Mouse (Mus musculus) thymus, adult 2 months (tissue): Measurements from ENCODE around the gene Spred3.
"Not testable (repeated sequence)": the region's sequence is repeated elsewhere in the genome, so short reads cannot be mapped to it uniquely, and the experiment has no call there.

Experiments
- CTCF ChIP-seq: fragments of 200-500 bp; IDR thresholded peaks from 2 replicates; pipeline ENCODE4 v1.5.1; 2012; ENCODE audit warnings: mild to moderate bottlenecking, control low read depth, low read length, moderate library complexity, borderline replicate concordance; ENCODE audit not compliant: control insufficient read depth, poor library complexity, insufficient read depth; ENCODE audit errors: extremely low read depth
- POLR2A ChIP-seq: fragments of 200-500 bp; IDR thresholded peaks from 2 replicates; pipeline ENCODE4 v1.6.1; 2012; ENCODE audit warnings: mild to moderate bottlenecking, low read length, control low read depth, moderate library complexity; ENCODE audit not compliant: control insufficient read depth, poor library complexity, insufficient read depth; ENCODE audit errors: extremely low read depth

GRCm38 (mm10) chr7:29181323-29181722 lies 11.1 kb upstream of the Spred3 start:
- TF ChIP-seq CTCF, POLR2A: not testable (repeated sequence)
